ENCODE assay signal across 29 mouse cellular contexts in genomic region chr7:65678050-65678449, GRCm38 (mm10). TPM values are rescaled to one million over a fixed set of nuclear protein-coding genes. Genes with fewer than 3 reads are reported as not detected.
DNase-seq lines count a peak whose midpoint lies in the region; TF ChIP-seq lines count a peak whose summit lies in the region.
"Had no signal": no experiment of that assay in that cellular context is flagged by ENCODE, and none has a peak within 500 bp of the region (broad histone marks: within the 10 kb centered on the region; RNA-seq: fewer than 3 reads in every experiment).

No protein-coding gene starts in this region.

- peak; percentile 26 for DNase-seq in kidney, adult 2 months
- no peak for DNase-seq in kidney, adult 11 months
- peak; percentile 16 for DNase-seq in testis, postnatal 14 days (ENCODE audit: low spot score)
- DNase-seq in testis, postnatal 10 days (ENCODE audit: low spot score), result no peak
- peak; percentile 83 for DNase-seq in large intestine, adult 2 months (ENCODE audit: low read depth, low spot score)
- DNase-seq in adrenal gland, adult 2 months, result no peak
- no peak for DNase-seq in cerebellum, adult 11-12 months
- no peak for DNase-seq in cerebellum, adult 2 months
- DNase-seq: adrenal gland, postnatal 14 days; cerebellum, postnatal 10 days; gastrocnemius, postnatal 14 days; heart, adult 18-20 months; layer of hippocampus, postnatal 36 days; lung, postnatal 36 days; right cerebral cortex, adult 18-20 months; right cerebral cortex, postnatal 4 days; thymus, adult 2 months; thymus, postnatal 4 days had no signal

- no peak for TF ChIP-seq CTCF in kidney, adult 2 months (conservative IDR thresholded peaks at IDR 0.05; ENCODE audit: insufficient read depth, insufficient read length, low read depth, low read length)
- TF ChIP-seq CTCF in cerebellum, adult 2 months (IDR thresholded peaks at IDR 0.05; ENCODE audit: borderline replicate concordance, insufficient read depth, low read depth, low read length), result no peak

- no peaks in the 10 kb centered on the region for H3K27me3 ChIP-seq in kidney, adult 2 months (replicated peaks; ENCODE audit: control insufficient read depth, insufficient read depth, low read length)
- no peaks in the 10 kb centered on the region for H3K27me3 ChIP-seq in cerebellum, adult 2 months (ENCODE audit: control insufficient read depth, insufficient read depth, low read length)
- H3K27me3 ChIP-seq: heart, embryonic 13.5 days; hindbrain, embryonic 12.5 days; liver, embryonic 15.5 days; lung, embryonic 15.5 days; megakaryocyte, embryonic 14.5 days; midbrain, embryonic 15.5 days; neural tube, embryonic 13.5 days; Patski had no signal

- H3K4me3 ChIP-seq in kidney, adult 2 months (ENCODE audit: insufficient read depth, low read depth, low read length), result no peak overlapping the region
- H3K4me3 ChIP-seq in cerebellum, adult 2 months (replicated peaks; ENCODE audit: insufficient read depth, low read depth, low read length), result no peak overlapping the region
- H3K4me3 ChIP-seq: forebrain, embryonic 10.5 days; heart, embryonic 13.5 days; hindbrain, embryonic 12.5 days; layer of hippocampus, adult 2 months; liver, embryonic 15.5 days; lung, embryonic 15.5 days; megakaryocyte, embryonic 14.5 days; midbrain, embryonic 15.5 days; myocyte; neural tube, embryonic 13.5 days had no signal

- 46% methylated on average over 10 of the region's 10 CpGs for WGBS in kidney, adult 2 months
- WGBS in large intestine, adult 2 months, result 37% methylated on average over 10 of the region's 10 CpGs
- 84% methylated on average over 10 of the region's 10 CpGs for WGBS in cerebellum, adult 2 months

- TF ChIP-seq POLR2A in kidney, adult 2 months (IDR thresholded peaks at IDR 0.05; ENCODE audit: low read depth, low read length), result no peak
- TF ChIP-seq POLR2A in cerebellum, adult 2 months (IDR thresholded peaks at IDR 0.05; ENCODE audit: borderline replicate concordance, insufficient read depth, low read length), result no peak

- H3K27ac ChIP-seq in kidney, adult 2 months (ENCODE audit: insufficient read depth, low read depth, low read length), result no peak overlapping the region
- H3K27ac ChIP-seq in cerebellum, adult 2 months (ENCODE audit: insufficient read depth, low read length), result no peak overlapping the region
- H3K27ac ChIP-seq: forebrain, embryonic 10.5 days; heart, embryonic 13.5 days; hindbrain, embryonic 12.5 days; layer of hippocampus, adult 2 months; liver, embryonic 15.5 days; lung, embryonic 15.5 days; midbrain, embryonic 15.5 days; neural tube, embryonic 13.5 days had no signal

- no peaks in the 10 kb centered on the region for H3K4me1 ChIP-seq in kidney, adult 2 months (ENCODE audit: control insufficient read depth, insufficient read depth, low read length)
- no peaks in the 10 kb centered on the region for H3K4me1 ChIP-seq in cerebellum, adult 2 months (ENCODE audit: control insufficient read depth, insufficient read depth, low read length)
- H3K4me1 ChIP-seq: forebrain, embryonic 10.5 days; hindbrain, embryonic 12.5 days; liver, embryonic 15.5 days; lung, embryonic 15.5 days; midbrain, embryonic 15.5 days; neural tube, embryonic 13.5 days had no signal

- no peaks in the 10 kb centered on the region for H3K36me3 ChIP-seq in kidney, adult 2 months (ENCODE audit: control insufficient read depth, insufficient read depth, low read length)
- H3K36me3 ChIP-seq: lung, embryonic 15.5 days; midbrain, embryonic 15.5 days had no signal

RNA-seq across cellular contexts. Expression of gene Tm2d3, which starts 12.9 kb away (rescaled TPM):
- polyA plus RNA-seq in kidney, adult 2 months (2012; rRNA removed), result 199 and 263 TPM in 2 replicates
- polyA plus RNA-seq in large intestine, adult 2 months (2012; rRNA removed), result 98.5 and 101 TPM in 2 replicates
- 10 to 100 TPM; 69.7 to 71.2 TPM for total RNA-seq in adrenal gland, adult 2 months (2021)
- polyA plus RNA-seq in adrenal gland, adult 2 months (2012; rRNA removed), result 99.5 and 109 TPM in 2 replicates
- 142 and 151 TPM in 2 replicates for polyA plus RNA-seq in cerebellum, adult 2 months (2012; rRNA removed)

RNA-seq across cellular contexts. Expression of gene Tarsl2, which starts 33.4 kb away (rescaled TPM):
- polyA plus RNA-seq in kidney, adult 2 months (2012; rRNA removed), result 4.3 and 5.3 TPM in 2 replicates
- 0.94 and 1.3 TPM in 2 replicates for polyA plus RNA-seq in large intestine, adult 2 months (2012; rRNA removed)
- 10 to 100 TPM; 17.2 to 24.4 TPM for total RNA-seq in adrenal gland, adult 2 months (2021)
- polyA plus RNA-seq in adrenal gland, adult 2 months (2012; rRNA removed), result 7.9 and 8.0 TPM in 2 replicates
- polyA plus RNA-seq in cerebellum, adult 2 months (2012; rRNA removed), result 17.6 and 17.9 TPM in 2 replicates

Comparison
In these comparisons a context has a peak if more than half of its experiments do, and no peak if none do; other contexts are left out.
1. DNase-seq: peak in kidney, adult 2 months (single experiment), testis, postnatal 14 days (single experiment) and large intestine, adult 2 months (single experiment); none in kidney, adult 11 months (single experiment), testis, postnatal 10 days (single experiment), adrenal gland, adult 2 months (single experiment), cerebellum, adult 11-12 months (single experiment) and cerebellum, adult 2 months (0 of 2).